Mouse (Mus musculus) heart, postnatal 0 days (tissue): Measurements from ENCODE around the gene Glrx5. TPM values are rescaled to one million over a fixed set of nuclear protein-coding genes. Genes with fewer than 3 reads are reported as not detected.

Source experiments
- ATAC-seq: fragments of 200-750 bp; cut with Nextera tagmentation; 2 replicates; pipeline ENCODE4 v1.8.0; 2017; ENCODE audit warnings: low read depth, moderate number of reproducible peaks, moderate library complexity; ENCODE audit not compliant: insufficient read depth
- DNase-seq: peaks from one replicate; pipeline ENCODE4 v3.0.0-alpha.2; 2016; ENCODE audit warnings: low spot score
- H3K27ac ChIP-seq: fragments of 300-500 bp; sonication (generic); 2 replicates; pipeline ENCODE4 v1.5.1; 2014; ENCODE audit warnings: low read depth, mild to moderate bottlenecking
- H3K27me3 ChIP-seq: fragments of 300-500 bp; sonication (generic); 2 replicates; pipeline ENCODE4 v1.6.1; 2014; ENCODE audit warnings: low read length, mixed read lengths; ENCODE audit not compliant: control insufficient read depth, insufficient read depth
- H3K36me3 ChIP-seq: fragments of 300-500 bp; sonication (generic); replicated peaks from 2 replicates; pipeline ENCODE4 v1.6.1; 2014; ENCODE audit warnings: low read length, mixed read lengths; ENCODE audit not compliant: control insufficient read depth, insufficient read depth
- H3K4me1 ChIP-seq: fragments of 300-500 bp; sonication (generic); 2 replicates; pipeline ENCODE4 v1.6.1; 2014; ENCODE audit warnings: antibody characterized with exemption; ENCODE audit not compliant: control insufficient read depth, insufficient read depth
- H3K4me2 ChIP-seq: fragments of 300-500 bp; sonication (generic); 2 replicates; pipeline ENCODE4 v1.6.1; 2014; ENCODE audit warnings: low read depth, mild to moderate bottlenecking, low read length, moderate library complexity
- H3K4me3 ChIP-seq: fragments of 300-500 bp; sonication (generic); 2 replicates; pipeline ENCODE4 v1.5.1; 2014; ENCODE audit warnings: low read depth, low read length
- H3K9ac ChIP-seq: fragments of 300-500 bp; sonication (generic); replicated peaks from 2 replicates; pipeline ENCODE4 v1.6.1; 2014; ENCODE audit warnings: low read depth, low read length, mixed read lengths
- H3K9me3 ChIP-seq: fragments of 300-500 bp; sonication (generic); replicated peaks from 2 replicates; pipeline ENCODE4 v1.6.1; 2016; ENCODE audit warnings: low read length; ENCODE audit not compliant: control insufficient read depth
- CTCF ChIP-seq: IDR thresholded peaks from 2 replicates; pipeline ENCODE4 v1.5.1; 2016; ENCODE audit warnings: antibody characterized with exemption, control low read depth, low read depth
- EP300 ChIP-seq: IDR thresholded peaks from 2 replicates; pipeline ENCODE4 v1.6.1; 2016; ENCODE audit warnings: antibody characterized with exemption, low read depth
- WGBS: fragments of 180-500 bp; shearing (Covaris S2); extraction: QIAGEN DNeasy Blood & Tissue Kit; methylation state at CpG from one replicate; pipeline ENCODE4 v1.1.7; 2014; 5-methylcytosine and 5-hydroxymethylcytosine counted together
- polyA plus RNA-seq: library from polyadenylated mRNA; unstranded; fragments of >200 nt; fragmentation: Nextera tagmentation; extraction: Ambion mirVana; gene quantifications from 2 replicates; pipeline ENCODE4 v1.2.1, GENCODE M21; 2015
- total RNA-seq: library from RNA; depleted of rRNA; stranded (reverse); fragments of >200 nt; gene quantifications from 2 replicates; pipeline ENCODE4 v1.2.3, GENCODE M21; 2014; ENCODE audit warnings: low replicate concordance

Glrx5 gene
- total and polyA plus RNA-seq, 2 experiments from 2014 or later: 87.7 to 210 TPM

- no peak for DNase-seq
- 53% methylated on average over 10 of the region's 10 CpGs for WGBS
- H3K27ac ChIP-seq: no peak overlapping the region
Observed at GRCm38 (mm10) chr12:105025947-105026586, 6.4 kb upstream of the Glrx5 start.

GRCm38 (mm10) chr12:105027323-105027991, 5.0 kb upstream of the Glrx5 start:
- Histone ChIP-seq H3K4me2 (no peak overlapping the region), H3K4me1 (peaks cover 11% of the 10 kb centered on the region), H3K27me3 (no peaks in the 10 kb centered on the region), H3K4me3 (no peak overlapping the region), H3K9me3 (no peaks in the 10 kb centered on the region), H3K9ac (no peak overlapping the region), H3K36me3 (0 out of 2 replicates have a peak, but pooled peaks cover 4% of the 10 kb centered on the region), H3K27ac (peak overlapping the region; percentile 48; the same call in 1 of the 2 replicates)
- DNase-seq: peak; percentile 48
- peak; percentile 69 for TF ChIP-seq CTCF
- no peak for TF ChIP-seq EP300
- no peak for ATAC-seq
- WGBS: 27% methylated on average over 15 of the region's 15 CpGs

More at GRCm38 (mm10) chr12:105025947-105026586, 6.4 kb upstream of the Glrx5 start:
- H3K4me2 ChIP-seq: no peak overlapping the region
- H3K36me3 ChIP-seq: 0 out of 2 replicates have a peak, but pooled peaks cover 4% of the 10 kb centered on the region
- H3K9ac ChIP-seq: no peak overlapping the region
- no peaks in the 10 kb centered on the region for H3K9me3 ChIP-seq
- TF ChIP-seq CTCF (no peak; the same call in 1 of the 2 replicates), EP300 (no peak)
- peaks cover 3% of the 10 kb centered on the region for H3K4me1 ChIP-seq
- no peak overlapping the region for H3K4me3 ChIP-seq
- H3K27me3 ChIP-seq: no peaks in the 10 kb centered on the region
- ATAC-seq: no peak

GRCm38 (mm10) chr12:105029890-105030289, 2.6 kb upstream of the Glrx5 start:
- Histone ChIP-seq H3K27ac (no peak overlapping the region), H3K9ac (no peak overlapping the region), H3K4me1 (peaks cover 31% of the 10 kb centered on the region), H3K4me2 (no peak overlapping the region), H3K27me3 (no peaks in the 10 kb centered on the region), H3K36me3 (0 out of 2 replicates have a peak, but pooled peaks cover 4% of the 10 kb centered on the region), H3K9me3 (no peaks in the 10 kb centered on the region), H3K4me3 (no peak overlapping the region)
- TF ChIP-seq CTCF (no peak), EP300 (no peak)
- 87% methylated on average over 9 of the region's 9 CpGs for WGBS
- ATAC-seq (no peak), DNase-seq (no peak)

- Histone ChIP-seq H3K36me3 (0 out of 2 replicates have a peak, but pooled peaks cover 4% of the 10 kb centered on the region), H3K9me3 (no peaks in the 10 kb centered on the region), H3K27me3 (no peaks in the 10 kb centered on the region), H3K4me2 (peak overlapping the region; percentile 97), H3K9ac (peak overlapping the region; percentile 69), H3K4me1 (peaks cover 35% of the 10 kb centered on the region), H3K27ac (peak overlapping the region; percentile 73), H3K4me3 (peak overlapping the region; percentile 78)
- DNase-seq: no peak
- ATAC-seq: no peak
- 4% methylated on average over 37 of the region's 37 CpGs for WGBS
- TF ChIP-seq EP300: no peak
- TF ChIP-seq CTCF: no peak
Observed at GRCm38 (mm10) chr12:105031081-105032058, 1.1 kb upstream of the Glrx5 start.
